Mouse (Mus musculus) lung, adult 18-20 months (tissue): ENCODE data around the gene Cdc42se1.

Source experiments
- DNase-seq, 2 experiments: peaks; one replicate each; pipeline ENCODE4 v3.0.0; 2022; ENCODE audit warnings: mixed read lengths in 2 of 2

Cdc42se1 gene

DNA sequence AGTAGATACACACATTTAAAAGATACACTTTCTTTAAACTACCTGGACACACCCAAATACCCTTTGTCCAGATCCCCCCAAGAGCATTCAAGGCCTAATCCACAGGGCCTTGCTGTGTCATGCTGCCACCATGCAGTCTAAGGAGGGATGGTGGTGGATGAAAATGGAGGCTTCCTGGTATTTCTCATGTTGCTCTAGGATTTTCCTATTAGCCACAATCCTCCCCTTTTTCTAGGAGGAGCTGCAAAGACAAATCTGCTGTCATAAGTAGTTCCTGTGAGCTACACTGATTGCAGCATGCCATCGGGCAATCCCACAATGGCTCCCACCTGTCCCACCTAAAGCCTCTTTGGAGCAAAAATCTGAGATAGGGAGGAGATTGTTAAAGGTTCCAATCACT is 1.3 kb upstream of the Cdc42se1 start:
- no peak for DNase-seq

DNA sequence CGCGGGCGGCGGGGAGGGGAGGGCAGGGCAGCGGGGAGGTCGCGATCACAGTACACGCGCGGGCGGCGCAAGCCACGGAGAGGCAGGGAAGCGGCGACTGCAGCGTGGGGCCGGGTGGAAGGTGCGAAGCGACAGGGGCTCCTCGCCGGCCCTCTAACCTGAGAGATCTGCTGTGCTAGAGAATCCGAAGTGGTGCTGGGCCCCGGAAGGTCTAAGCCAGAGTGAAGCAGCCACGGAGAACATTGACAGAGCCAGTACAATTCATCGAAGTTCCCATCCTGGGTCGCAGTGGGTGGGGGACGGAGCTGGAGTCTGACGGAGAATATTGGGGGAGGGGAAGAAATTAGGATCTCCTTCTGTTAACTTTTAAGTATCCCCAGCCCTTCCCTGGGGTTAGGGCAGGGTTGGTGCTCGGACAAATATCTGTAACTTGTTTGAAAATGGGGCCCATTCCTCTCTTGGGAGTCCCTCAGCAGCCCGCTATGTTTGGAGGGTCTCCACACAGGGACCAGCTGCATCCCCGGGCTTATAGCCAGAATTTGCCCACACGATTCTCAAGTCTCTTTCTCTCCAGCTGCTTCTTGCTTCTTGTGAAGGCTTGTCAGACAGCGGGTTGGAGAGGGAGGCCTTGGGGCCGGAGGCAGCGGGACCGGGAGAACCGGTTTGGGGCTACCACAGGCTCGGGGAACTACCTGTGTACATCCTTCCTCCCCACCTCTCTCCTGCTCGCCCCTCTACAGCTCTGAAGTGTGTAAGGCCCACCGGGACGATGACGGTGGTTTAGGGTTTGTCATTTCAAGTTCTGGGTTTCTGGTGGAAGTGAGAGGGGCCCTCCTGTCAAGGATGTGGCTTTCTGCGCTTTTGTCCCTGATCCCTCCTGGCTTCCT is 605 bp downstream of the Cdc42se1 start:
- DNase-seq, result peak; percentile 81 to 86

GRCm38 (mm10) chr3:95229781-95230494 is 1.4 kb downstream of the Cdc42se1 start:
- DNase-seq, result peak; percentile 53 to 58

GRCm38 (mm10) chr3:95230495-95231297 is 2.2 kb downstream of the Cdc42se1 start:
- peak in 1 of 2 experiments; percentile 47 for DNase-seq

GRCm38 (mm10) chr3:95231298-95232221 is 3.0 kb downstream of the Cdc42se1 start, which contains the start of gene Mllt11:
Mllt11 (minus strand) TSS chr3:95232171.
- peak; percentile 64 to 73 for DNase-seq

DNA sequence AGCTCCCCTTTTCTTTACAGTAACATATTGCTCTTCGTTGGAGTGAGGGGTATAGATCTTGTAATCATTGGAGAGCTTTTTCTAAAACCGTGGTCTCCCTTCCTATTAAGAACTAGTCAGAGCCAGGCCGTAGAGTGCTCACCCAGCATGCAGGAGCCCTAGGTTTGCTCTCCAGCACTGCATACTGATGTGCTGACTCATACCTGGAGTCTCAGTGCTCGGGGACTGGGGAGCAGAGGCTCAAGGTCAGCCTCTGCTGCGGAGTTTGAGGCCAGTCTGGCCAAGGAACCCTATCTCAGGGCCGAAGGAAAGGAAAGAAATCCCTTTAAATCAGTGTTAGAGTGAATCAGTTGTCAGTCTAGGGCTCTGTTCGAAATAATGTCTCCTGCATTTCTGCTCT is 4.2 kb downstream of the Cdc42se1 start:
- DNase-seq, result peak; percentile 58 to 65

GRCm38 (mm10) chr3:95233303-95233980 is 4.9 kb downstream of the Cdc42se1 start:
- DNase-seq, result no peak

DNA sequence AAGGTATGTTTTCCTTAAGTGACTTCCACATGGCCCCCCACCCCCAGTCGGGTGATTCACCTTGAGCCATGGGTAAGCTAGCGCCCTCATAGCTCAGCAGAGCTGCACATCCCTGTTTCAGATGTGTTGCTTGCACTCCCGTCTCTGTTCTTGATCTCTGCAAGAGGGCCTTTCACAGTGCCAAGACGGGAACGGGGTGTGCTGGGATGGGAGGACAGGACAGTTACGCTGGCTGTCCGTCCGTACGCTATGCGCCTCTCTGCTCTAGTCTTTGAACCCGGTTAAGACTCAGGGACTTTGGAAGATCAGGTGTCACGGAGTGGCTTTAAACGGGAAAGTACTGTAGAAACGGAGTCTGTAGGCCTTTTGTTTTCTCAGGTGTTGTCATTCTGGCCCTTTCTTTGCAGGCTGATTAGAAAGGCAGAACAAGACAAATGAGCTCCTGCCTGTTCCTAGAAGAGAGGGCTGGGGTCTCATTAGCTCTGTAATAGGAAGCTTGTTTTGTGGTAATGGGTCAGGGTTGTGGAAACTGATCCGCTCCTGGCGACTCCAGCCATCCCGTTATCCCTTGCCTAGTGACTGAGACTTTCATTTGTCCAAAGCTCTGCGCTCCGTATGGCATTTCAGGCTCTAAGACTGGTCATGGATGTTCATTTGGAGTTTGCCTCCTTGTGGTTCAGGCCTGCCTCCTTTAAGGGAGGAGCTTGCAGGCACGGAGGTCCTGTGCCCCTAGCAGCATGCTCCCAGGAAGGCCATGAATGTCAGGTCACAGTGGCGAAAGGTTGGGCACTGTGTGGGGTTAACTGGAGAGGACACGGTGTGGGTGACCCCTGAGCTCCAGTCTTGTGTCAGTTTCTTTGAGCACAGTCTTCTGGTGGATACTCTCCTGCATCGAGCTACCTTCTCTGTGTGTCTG is 7.1 kb downstream of the Cdc42se1 start:
- no peak for DNase-seq

DNA sequence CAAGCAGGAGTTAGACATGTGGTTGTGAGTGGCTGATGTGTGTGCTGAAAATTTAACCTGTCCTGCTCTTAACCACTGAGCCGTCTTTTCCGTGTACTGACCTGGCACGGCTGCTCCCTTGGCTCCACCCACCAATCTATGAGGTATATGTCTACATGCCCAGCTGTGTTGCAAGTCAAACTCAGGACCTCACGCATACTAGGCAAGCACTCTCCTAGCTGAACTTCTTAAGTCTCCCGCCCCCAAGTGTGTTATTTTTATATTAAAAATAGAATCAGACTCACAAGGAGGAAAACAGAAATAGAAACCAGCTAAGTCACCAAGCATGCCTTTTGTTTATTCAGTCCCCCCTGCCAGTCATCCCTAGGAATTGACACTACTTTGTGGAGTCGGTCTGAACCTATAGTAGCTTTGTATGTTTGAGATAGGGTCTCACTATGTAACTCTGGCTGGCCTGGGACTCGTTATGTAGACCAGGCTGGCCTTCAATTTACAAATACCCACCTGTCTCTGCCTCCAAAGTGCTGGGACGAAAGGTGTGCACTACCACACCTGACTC is 9.1 kb downstream of the Cdc42se1 start:
- DNase-seq, result peak; percentile 51 to 66

- DNase-seq, result no peak
Measured at GRCm38 (mm10) chr3:95239022-95239421, 10.5 kb downstream of the Cdc42se1 start.

GRCm38 (mm10) chr3:95239971-95240370 is 11.4 kb downstream of the Cdc42se1 start:
- no peak for DNase-seq

DNA sequence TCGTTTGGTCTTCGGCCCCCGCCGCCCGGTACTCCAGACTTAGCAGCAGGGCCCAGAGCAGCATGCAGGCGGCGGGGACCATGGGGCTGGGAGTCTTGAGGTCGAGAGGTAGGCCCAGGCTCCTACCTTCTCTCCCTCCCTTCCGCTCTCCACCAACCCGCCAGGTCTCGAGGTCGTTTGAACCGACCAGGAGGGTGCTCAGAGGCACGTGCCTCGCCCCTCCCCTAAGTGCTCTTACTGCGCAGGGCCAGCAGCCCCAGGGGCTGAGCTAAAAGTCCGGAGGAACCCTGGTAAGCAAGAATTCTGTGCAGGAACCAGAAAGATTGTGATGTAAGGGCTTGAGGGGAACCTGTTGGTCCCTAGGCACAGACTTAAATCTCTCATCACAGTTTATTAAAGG is 12.4 kb downstream of the Cdc42se1 start:
- DNase-seq, result no peak

- no peak for DNase-seq
Measured at GRCm38 (mm10) chr3:95241498-95241897, 13.0 kb downstream of the Cdc42se1 start, which contains the start of gene Gm128. Gm128 (minus strand) TSS chr3:95241598.

- DNase-seq, result no peak
Measured at GRCm38 (mm10) chr3:95243086-95243485, 14.6 kb downstream of the Cdc42se1 start.

DNA sequence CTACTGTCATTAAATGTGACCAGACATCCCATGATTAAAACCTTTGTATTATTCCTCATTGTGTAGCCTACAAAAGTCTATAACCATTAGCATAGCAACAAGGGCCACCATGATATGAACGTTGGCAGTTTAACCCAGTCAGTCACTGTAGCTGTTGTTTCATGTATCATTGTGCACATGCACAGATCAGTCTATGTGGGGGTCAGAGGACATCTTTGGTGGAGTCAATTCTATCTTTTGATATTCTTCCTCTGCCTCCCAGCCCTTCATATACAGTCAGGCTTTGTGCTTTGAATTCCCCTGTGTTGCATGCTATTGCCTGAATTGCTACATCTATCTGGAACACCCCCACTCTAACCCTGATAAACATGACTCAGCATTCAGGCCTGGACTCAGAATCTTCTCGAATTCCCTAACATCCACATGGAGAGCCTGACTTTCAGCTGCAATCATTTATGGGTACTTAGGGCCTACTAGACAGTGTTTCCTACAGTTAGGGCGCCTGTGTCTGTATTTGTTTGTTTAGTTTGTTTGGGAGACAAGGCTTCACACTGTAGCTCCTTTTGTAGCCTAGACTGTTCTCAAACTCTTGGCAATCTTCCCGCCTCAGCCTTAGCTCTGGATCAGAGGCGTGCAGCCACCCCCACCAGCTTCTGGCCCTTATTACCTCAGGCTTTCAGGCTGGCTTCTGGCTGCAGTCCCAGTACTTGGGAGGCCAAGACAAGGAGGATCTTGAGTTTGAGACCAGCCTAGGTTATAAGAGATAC is 18.1 kb downstream of the Cdc42se1 start:
- DNase-seq, result peak; percentile 71 to 76

DNA sequence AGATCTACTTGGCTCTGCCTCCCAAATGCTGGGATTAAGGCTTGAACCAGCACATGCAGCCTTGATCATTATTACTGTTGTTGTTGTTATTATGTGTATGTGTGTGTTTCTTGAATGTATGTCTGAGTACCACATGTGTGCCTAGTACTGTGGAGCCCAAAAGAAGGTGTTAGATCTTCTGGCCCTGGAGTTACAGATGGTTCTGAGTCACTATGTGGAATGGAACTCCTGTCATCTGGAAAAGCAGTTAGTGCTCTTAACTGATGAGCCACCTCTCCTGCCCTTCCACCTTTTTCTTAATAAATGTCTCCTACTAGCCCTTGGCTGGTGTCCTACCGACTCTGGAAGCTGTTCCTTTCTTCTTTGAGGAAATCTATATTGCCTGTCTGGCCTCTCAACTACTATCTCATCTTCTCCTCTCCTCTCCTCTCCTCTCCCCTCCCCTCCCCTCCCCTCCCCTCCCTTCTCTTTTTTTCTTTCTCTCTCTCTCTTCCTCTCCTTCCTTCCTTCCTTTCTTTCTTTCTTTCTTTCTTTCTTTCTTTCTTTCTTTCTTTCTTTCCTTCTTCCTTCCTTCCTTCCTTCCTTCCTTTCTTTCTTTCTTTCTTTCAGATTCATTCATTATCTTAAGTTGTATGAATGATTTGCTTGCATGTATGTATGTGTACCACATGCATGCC is 19.3 kb downstream of the Cdc42se1 start:
- no peak for DNase-seq

DNA sequence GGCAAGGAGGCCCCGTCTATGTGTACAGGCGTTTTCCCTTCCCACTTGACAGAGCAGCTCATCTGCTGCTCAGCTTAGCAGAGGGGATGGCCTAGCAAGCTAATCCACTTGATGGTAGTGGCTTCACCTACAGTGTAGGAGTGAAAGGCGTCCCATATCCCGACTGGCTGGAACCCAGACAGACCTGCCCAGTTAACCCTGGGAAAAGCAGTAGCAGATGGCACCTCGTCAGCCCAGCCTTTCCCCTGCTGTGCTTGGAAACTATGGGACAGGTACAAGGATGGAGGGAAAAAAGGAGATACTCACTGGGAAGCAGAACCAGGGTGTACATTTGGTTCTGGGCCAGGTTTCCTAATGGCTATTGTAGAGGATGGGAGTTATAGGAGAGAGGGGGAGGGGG is 21.8 kb downstream of the Cdc42se1 start:
- DNase-seq, result no peak

DNA sequence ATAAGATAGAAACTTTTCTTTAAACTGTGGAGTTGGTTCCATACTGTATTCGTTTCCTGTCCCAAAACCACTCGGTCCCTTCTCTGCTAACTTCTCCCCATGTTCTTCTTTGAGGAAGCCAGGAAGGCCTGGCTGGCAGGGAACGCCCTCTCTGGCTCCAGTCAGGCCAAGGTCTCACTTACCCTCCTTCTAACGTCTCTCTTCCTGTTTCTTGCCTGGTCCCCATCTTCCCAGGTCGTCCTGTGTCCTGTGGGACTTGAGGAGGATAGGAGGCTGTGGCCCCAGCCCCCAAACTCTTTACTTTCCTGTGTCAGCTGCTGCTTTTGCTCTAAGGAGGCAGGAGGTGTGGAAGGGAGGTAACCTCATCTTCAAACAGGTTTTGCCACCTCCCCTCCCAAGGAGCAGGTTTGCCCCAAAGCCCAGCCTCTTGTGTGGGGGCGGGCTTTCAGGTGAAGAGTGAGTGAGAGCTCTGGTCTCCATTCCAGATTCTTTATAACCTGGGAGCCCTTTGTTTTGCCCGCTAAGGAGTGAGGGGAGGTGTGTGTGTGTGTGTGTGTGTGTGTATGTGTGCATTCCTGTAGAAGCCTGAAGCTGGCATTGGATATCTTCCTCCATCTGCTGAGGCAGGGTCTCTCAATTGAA is 22.4 kb downstream of the Cdc42se1 start, which contains the start of gene Bnipl:
TSS of gene Bnipl (minus strand) at position 411 of the 642 bp plus-strand sequence.
- DNase-seq, result peak; percentile 53 to 67
